Mouse (Mus musculus): ENCODE results near the gene Cd96.

GRCm38 (mm10) chr16:46120020-46120419, at the start of gene Cd96:
- TF ChIP-seq CTCF (conservative IDR thresholded peaks at IDR 0.05; ENCODE audit: low read length), result no peak
- no peak for TF ChIP-seq NANOG (IDR thresholded peaks at IDR 0.05; ENCODE audit: borderline replicate concordance, low read length)
